Mouse (Mus musculus): Measurements from ENCODE around the gene Tmx4. TPM values are rescaled to one million over a fixed set of nuclear protein-coding genes. Genes with fewer than 3 reads are reported as not detected.
"Not testable (repeated sequence)": the region's sequence is repeated elsewhere in the genome, so short reads cannot be mapped to it uniquely, and the experiment has no call there.

Gene Tmx4
- polyA plus RNA-seq, 1 experiment from 2014 or later: 65.2 TPM

GRCm38 (mm10) chr2:134645752-134646151 is 1.8 kb upstream of the Tmx4 start:
- 81% methylated on average over 3 of the region's 3 CpGs for WGBS
- no peak overlapping the region for H3K4me2 ChIP-seq
- no peaks in the 10 kb centered on the region for H3K9me3 ChIP-seq
- H3K27me3 ChIP-seq: no peaks in the 10 kb centered on the region
- peaks cover 38% of the 10 kb centered on the region for H3K4me1 ChIP-seq (replicated peaks)
- H3K4me3 ChIP-seq: no peak overlapping the region
- no peak for ATAC-seq (ENCODE audit: low read depth)
- H3K36me3 ChIP-seq: no peaks in the 10 kb centered on the region
- H3K9ac ChIP-seq: no peak overlapping the region
- peak overlapping the region; percentile 99 for H3K27ac ChIP-seq (replicated peaks)

GRCm38 (mm10) chr2:134645166-134645565 is 1.2 kb upstream of the Tmx4 start:
- no peak overlapping the region for H3K4me2 ChIP-seq
- peaks cover 41% of the 10 kb centered on the region for H3K4me1 ChIP-seq (replicated peaks)
- 51% methylated on average over 4 of the region's 4 CpGs for WGBS
- no peak for ATAC-seq (ENCODE audit: low read depth)
- no peaks in the 10 kb centered on the region for H3K9me3 ChIP-seq
- no peaks in the 10 kb centered on the region for H3K27me3 ChIP-seq
- peak overlapping the region; percentile 99 for H3K27ac ChIP-seq (replicated peaks)
- no peak overlapping the region for H3K4me3 ChIP-seq
- H3K36me3 ChIP-seq: no peaks in the 10 kb centered on the region
- no peak overlapping the region for H3K9ac ChIP-seq

GRCm38 (mm10) chr2:134644301-134644912 is 462 bp upstream of the Tmx4 start:
- Histone ChIP-seq H3K9me3 (no peaks in the 10 kb centered on the region), H3K27me3 (no peaks in the 10 kb centered on the region), H3K4me2 (peak overlapping the region; percentile 75), H3K27ac (replicated peaks) (peak overlapping the region; percentile 99), H3K9ac (peak overlapping the region; percentile 86; the same call in 1 of the 2 replicates), H3K36me3 (no peaks in the 10 kb centered on the region), H3K4me3 (peak overlapping the region; percentile 65; the same call in 1 of the 2 replicates), H3K4me1 (replicated peaks) (peaks cover 46% of the 10 kb centered on the region)
- 26% methylated on average over 6 of the region's 6 CpGs for WGBS
- ATAC-seq (ENCODE audit: low read depth): peak; percentile 57

GRCm38 (mm10) chr2:134642377-134642776 is 1.6 kb downstream of the Tmx4 start:
- Histone ChIP-seq H3K4me3 (peak overlapping the region; percentile 65), H3K27me3 (no peaks in the 10 kb centered on the region), H3K9ac (peak overlapping the region; percentile 86), H3K9me3 (no peaks in the 10 kb centered on the region), H3K4me2 (peak overlapping the region; percentile 75), H3K4me1 (replicated peaks) (peaks cover 47% of the 10 kb centered on the region), H3K27ac (replicated peaks) (peak overlapping the region; percentile 99; the same call in 1 of the 2 replicates), H3K36me3 (0 out of 2 replicates have a peak, but pooled peaks cover 3% of the 10 kb centered on the region)
- ATAC-seq (ENCODE audit: low read depth): no peak

DNA sequence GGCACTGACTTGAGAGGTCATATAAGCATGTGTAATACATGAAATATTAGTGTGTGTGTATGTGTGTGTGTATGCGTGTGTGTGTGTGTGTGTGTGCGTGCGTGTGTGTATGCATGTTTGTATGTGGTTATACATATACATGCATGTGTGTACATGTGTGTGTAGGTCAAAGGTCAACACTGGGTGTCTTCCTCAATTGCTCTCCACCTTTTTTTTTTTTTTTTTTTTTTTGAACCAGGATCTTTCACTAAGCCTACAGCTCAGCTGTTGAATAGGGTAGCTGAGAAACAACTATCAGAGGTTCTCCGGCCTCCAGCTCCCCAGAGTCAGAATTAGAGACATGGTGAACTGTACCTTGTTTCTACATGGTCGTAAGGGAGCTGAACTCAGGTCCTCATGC is 2.6 kb downstream of the Tmx4 start:
- 87% methylated on average over 5 of the region's 5 CpGs for WGBS
- no peaks in the 10 kb centered on the region for H3K27me3 ChIP-seq
- peak overlapping the region; percentile 75 for H3K4me2 ChIP-seq
- ATAC-seq (ENCODE audit: low read depth): no peak
- H3K9me3 ChIP-seq: no peaks in the 10 kb centered on the region
- peak overlapping the region; percentile 65; the same call in 1 of the 2 replicates for H3K4me3 ChIP-seq
- H3K36me3 ChIP-seq: 0 out of 2 replicates have a peak, but pooled peaks cover 6% of the 10 kb centered on the region
- no peak overlapping the region for H3K27ac ChIP-seq (replicated peaks)
- H3K4me1 ChIP-seq (replicated peaks): peaks cover 47% of the 10 kb centered on the region
- no peak overlapping the region; the same call in 1 of the 2 replicates for H3K9ac ChIP-seq

DNA sequence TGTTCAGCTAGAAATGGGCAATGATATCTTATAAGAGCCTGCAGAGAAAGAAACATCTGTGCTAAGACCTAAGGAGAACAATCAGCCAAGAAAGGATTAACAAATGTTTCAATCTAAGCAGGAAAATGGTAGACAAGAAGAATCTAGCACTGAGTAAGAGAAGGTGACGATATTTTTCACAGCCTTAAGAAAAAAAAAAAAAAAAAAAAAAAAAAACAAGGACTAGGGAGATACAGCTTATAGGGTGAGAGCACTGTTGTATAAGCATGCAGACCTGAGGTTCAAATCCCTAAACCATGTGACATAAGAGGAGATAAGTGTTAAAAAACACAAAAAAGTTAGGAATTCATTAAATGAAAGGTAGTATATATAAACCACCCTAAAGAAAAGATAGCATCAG is 3.5 kb downstream of the Tmx4 start:
- Histone ChIP-seq H3K9me3 (no peaks in the 10 kb centered on the region), H3K27ac (replicated peaks) (no peak overlapping the region), H3K9ac (no peak overlapping the region), H3K27me3 (no peaks in the 10 kb centered on the region), H3K4me1 (replicated peaks) (peaks cover 43% of the 10 kb centered on the region), H3K4me2 (peak overlapping the region; percentile 27), H3K4me3 (no peak overlapping the region), H3K36me3 (0 out of 2 replicates have a peak, but pooled peaks cover 8% of the 10 kb centered on the region)
- 79% methylated on average over 1 of the region's 1 CpGs for WGBS
- ATAC-seq (ENCODE audit: low read depth): no peak

DNA sequence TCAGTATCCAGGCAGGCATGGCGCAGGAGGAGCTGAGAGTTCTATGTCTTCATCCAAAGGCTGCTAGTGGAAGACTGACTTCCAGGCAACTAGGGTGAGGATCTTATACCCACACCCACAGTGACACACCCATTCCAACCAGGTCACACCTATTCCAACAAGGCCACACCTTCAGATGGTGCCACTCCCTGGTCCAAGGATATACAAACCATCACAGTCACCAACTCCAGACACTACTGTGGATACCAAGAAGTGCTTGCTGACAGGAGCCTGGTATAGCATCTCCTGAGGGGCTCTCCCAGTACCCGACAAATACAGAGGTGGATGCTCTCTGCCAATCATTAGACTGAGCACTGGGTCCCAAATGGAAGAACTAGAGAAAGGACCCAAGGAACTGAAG is 15.4 kb downstream of the Tmx4 start:
- 100% methylated on average over 1 of the region's 2 CpGs for WGBS
- H3K4me1 ChIP-seq (replicated peaks); H3K9me3 ChIP-seq; H3K4me2 ChIP-seq; H3K27me3 ChIP-seq; H3K27ac ChIP-seq (replicated peaks); ATAC-seq (ENCODE audit: low read depth); H3K4me3 ChIP-seq; H3K9ac ChIP-seq: not testable (repeated sequence)
- peaks cover 25% of the 10 kb centered on the region for H3K36me3 ChIP-seq

DNA sequence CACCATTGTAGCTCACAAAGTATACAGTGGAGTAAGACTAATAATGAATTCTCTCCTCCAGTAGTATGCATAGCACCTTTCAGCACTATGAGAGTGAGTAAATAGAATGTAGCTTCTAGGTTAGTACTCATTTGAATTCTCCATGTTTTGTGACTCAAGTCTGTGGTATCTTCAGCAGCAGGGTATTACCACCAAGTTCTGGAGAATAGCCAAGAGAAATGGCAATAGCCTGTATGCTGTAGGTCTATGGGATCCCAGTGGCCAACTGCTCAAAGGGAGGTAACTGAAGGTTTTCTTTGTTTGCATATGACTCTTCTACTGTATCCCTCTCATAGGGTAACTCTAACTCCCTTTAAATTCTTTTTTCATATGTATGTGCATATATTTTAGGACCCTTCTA is 39.0 kb downstream of the Tmx4 start:
- no peaks in the 10 kb centered on the region for H3K4me1 ChIP-seq (replicated peaks)
- H3K36me3 ChIP-seq: peaks cover 23% of the 10 kb centered on the region
- no peaks in the 10 kb centered on the region for H3K27me3 ChIP-seq
- no peak overlapping the region for H3K4me2 ChIP-seq
- no peak for ATAC-seq (ENCODE audit: low read depth)
- no peak overlapping the region for H3K27ac ChIP-seq (replicated peaks)
- H3K4me3 ChIP-seq: no peak overlapping the region
- peaks cover 5% of the 10 kb centered on the region; the same call in 1 of the 2 replicates for H3K9me3 ChIP-seq
- H3K9ac ChIP-seq: no peak overlapping the region

DNA sequence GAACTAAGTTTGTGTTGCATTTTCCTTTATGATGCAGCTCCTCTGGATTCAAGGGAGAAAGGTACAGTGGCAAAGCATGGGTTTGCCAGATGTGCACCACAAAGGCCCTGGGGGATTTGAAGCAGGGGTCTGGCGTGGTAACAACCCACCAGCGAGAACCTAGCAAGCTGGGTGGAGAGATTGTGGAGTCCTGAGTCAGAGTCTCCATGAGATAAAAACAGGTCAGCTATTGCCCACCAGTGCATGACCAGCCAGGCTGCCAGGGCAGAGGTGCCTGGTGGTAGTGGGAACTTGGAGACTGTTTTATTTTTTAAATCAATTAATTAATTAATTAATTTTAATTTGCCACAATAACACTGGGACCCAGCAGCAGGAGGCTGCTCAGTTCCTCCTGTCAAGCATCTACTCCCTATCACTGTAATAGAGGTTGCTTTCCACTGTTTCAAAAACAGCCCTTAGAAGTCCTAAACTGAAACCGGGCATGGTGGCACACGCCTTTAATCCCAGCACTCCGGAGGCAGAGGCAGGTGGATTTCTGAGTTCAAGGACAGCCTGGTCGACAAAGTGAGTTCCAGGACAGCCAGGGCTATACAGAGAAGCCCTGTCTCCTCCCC is 52.8 kb downstream of the Tmx4 start:
- no peak overlapping the region for H3K4me2 ChIP-seq
- H3K4me3 ChIP-seq: no peak overlapping the region
- no peak overlapping the region for H3K9ac ChIP-seq
- H3K36me3 ChIP-seq: peaks cover 14% of the 10 kb centered on the region; the same call in 1 of the 2 replicates
- no peak overlapping the region for H3K27ac ChIP-seq (replicated peaks)
- no peaks in the 10 kb centered on the region for H3K9me3 ChIP-seq
- WGBS: 94% methylated on average over 6 of the region's 6 CpGs
- ATAC-seq (ENCODE audit: low read depth): no peak
- H3K27me3 ChIP-seq: no peaks in the 10 kb centered on the region
- H3K4me1 ChIP-seq (replicated peaks): no peaks in the 10 kb centered on the region

GRCm38 (mm10) chr2:134585243-134585642 is 58.7 kb downstream of the Tmx4 start:
- H3K9me3 ChIP-seq: no peaks in the 10 kb centered on the region
- no peak for ATAC-seq (ENCODE audit: low read depth)
- H3K9ac ChIP-seq: no peak overlapping the region
- H3K27me3 ChIP-seq: no peaks in the 10 kb centered on the region
- no peak overlapping the region for H3K4me2 ChIP-seq
- H3K4me1 ChIP-seq (replicated peaks): no peaks in the 10 kb centered on the region
- no peak overlapping the region for H3K4me3 ChIP-seq
- 78% methylated on average over 4 of the region's 4 CpGs for WGBS
- H3K36me3 ChIP-seq: no peaks in the 10 kb centered on the region
- no peak overlapping the region for H3K27ac ChIP-seq (replicated peaks)

GRCm38 (mm10) chr2:134559422-134559821 is 84.5 kb downstream of the Tmx4 start:
- H3K4me2 ChIP-seq: no peak overlapping the region
- no peaks in the 10 kb centered on the region for H3K4me1 ChIP-seq (replicated peaks)
- H3K27me3 ChIP-seq: no peaks in the 10 kb centered on the region
- H3K36me3 ChIP-seq: no peaks in the 10 kb centered on the region
- H3K4me3 ChIP-seq: no peak overlapping the region
- no peak for ATAC-seq (ENCODE audit: low read depth)
- H3K9ac ChIP-seq: no peak overlapping the region
- no peak overlapping the region for H3K27ac ChIP-seq (replicated peaks)
- WGBS: 96% methylated on average over 3 of the region's 3 CpGs
- peaks cover 12% of the 10 kb centered on the region; the same call in 1 of the 2 replicates for H3K9me3 ChIP-seq

DNA sequence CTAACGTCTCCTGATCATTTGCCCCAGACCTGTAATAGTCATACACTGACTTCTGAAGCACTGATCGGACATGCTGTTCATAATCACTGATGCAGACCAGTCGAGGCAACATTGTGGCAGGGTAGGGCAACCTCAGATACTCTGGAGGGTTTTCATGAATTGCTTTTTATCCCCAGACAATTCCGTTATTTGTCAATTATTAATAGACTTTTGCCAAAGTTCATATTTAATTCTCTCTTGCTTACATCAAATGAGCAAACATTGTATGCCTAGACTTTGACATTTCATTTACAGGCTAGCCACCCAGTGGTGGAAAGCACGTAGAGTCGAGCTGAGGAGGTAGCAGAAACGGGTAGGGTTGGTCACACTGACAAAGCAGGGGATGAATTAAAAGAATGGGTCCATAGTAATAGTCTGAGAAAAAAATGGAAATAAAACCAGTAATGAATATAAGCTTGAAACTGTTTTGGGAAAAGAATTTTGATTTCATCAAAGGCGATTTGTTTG is 89.7 kb downstream of the Tmx4 start, which contains the start of gene Hao1:
Gene Hao1, minus strand, starts transcription at position 148 of the 507 bp plus-strand sequence.
- no peak within 1 kb of the TSS for H3K4me3 ChIP-seq
- no peaks in the 10 kb centered on the region for H3K4me1 ChIP-seq (replicated peaks)
- WGBS: 89% methylated on average over 8 of the region's 8 CpGs
- ATAC-seq (ENCODE audit: low read depth): no peak
- H3K27me3 ChIP-seq: no peaks in the 10 kb centered on the region
- no peak within 1 kb of the TSS for H3K9ac ChIP-seq
- no peak within 1 kb of the TSS for H3K4me2 ChIP-seq
- H3K9me3 ChIP-seq: no peaks in the 10 kb centered on the region
- H3K27ac ChIP-seq (replicated peaks): no peak within 1 kb of the TSS
- H3K36me3 ChIP-seq: no peaks in the 10 kb centered on the region

All from neural tube, embryonic 13.5 days (tissue).